Mouse (Mus musculus): ENCODE measurements around the gene Syt8. TPM values are rescaled to one million over a fixed set of nuclear protein-coding genes. Genes with fewer than 3 reads are reported as not detected.

The Syt8 gene
- polyA plus RNA-seq, 1 experiment = 0.07 TPM

- no peak for TF ChIP-seq FOSL1 (IDR thresholded peaks at IDR 0.05; ENCODE audit: insufficient read depth, low read length, poor library complexity, severe bottlenecking)
- no peak for TF ChIP-seq MYOD1 (IDR thresholded peaks at IDR 0.05; ENCODE audit: control insufficient read depth, insufficient read length, low read depth)
- no peak for TF ChIP-seq CTCF (IDR thresholded peaks at IDR 0.05; ENCODE audit: control insufficient read depth, insufficient read depth, insufficient read length)
- no peak for TF ChIP-seq CEBPB (IDR thresholded peaks at IDR 0.05; ENCODE audit: low read depth)
- no peak for TF ChIP-seq USF1 (IDR thresholded peaks at IDR 0.05; ENCODE audit: low read depth)
- H3ac ChIP-seq (ENCODE audit: control insufficient read depth, insufficient read length, low read depth) = no peak overlapping the region
- no peaks in the 10 kb centered on the region for H3K27me3 ChIP-seq (ENCODE audit: control insufficient read depth, insufficient read depth, insufficient read length)
- no peak overlapping the region for H3K4me3 ChIP-seq (ENCODE audit: insufficient read depth, poor library complexity, severe bottlenecking)
- H3K79me3 ChIP-seq (ENCODE audit: low read depth) = peaks cover 3% of the 10 kb centered on the region
- H3K79me2 ChIP-seq (ENCODE audit: control insufficient read depth, insufficient read depth) = peaks cover 2% of the 10 kb centered on the region
- peaks cover 37% of the 10 kb centered on the region for H3K36me3 ChIP-seq (ENCODE audit: control insufficient read depth, insufficient read depth)
Measured at GRCm38 (mm10) chr7:142483136-142483535, 48.5 kb downstream of the Syt8 start.

- H3K79me2 ChIP-seq (ENCODE audit: control insufficient read depth, insufficient read depth) = no peaks in the 10 kb centered on the region
Measured at GRCm38 (mm10) chr7:142484780-142485179, 50.1 kb downstream of the Syt8 start.

GRCm38 (mm10) chr7:142486751-142487162, 52.1 kb downstream of the Syt8 start:
- Histone ChIP-seq H3K79me3 (ENCODE audit: low read depth) (no peaks in the 10 kb centered on the region), H3K27me3 (ENCODE audit: control insufficient read depth, insufficient read depth, insufficient read length) (no peaks in the 10 kb centered on the region), H3ac (ENCODE audit: control insufficient read depth, insufficient read length, low read depth) (no peak overlapping the region), H3K79me2 (ENCODE audit: control insufficient read depth, insufficient read depth) (no peaks in the 10 kb centered on the region), H3K4me3 (ENCODE audit: insufficient read depth, poor library complexity, severe bottlenecking) (no peak overlapping the region), H3K36me3 (ENCODE audit: control insufficient read depth, insufficient read depth) (peaks cover 58% of the 10 kb centered on the region)
- TF ChIP-seq MYOD1 (IDR thresholded peaks at IDR 0.05; ENCODE audit: control insufficient read depth, insufficient read length, low read depth) (no peak), MAX (IDR thresholded peaks at IDR 0.05) (no peak), FOSL1 (IDR thresholded peaks at IDR 0.05; ENCODE audit: insufficient read depth, low read length, poor library complexity, severe bottlenecking) (no peak), USF1 (IDR thresholded peaks at IDR 0.05; ENCODE audit: low read depth) (no peak), CEBPB (IDR thresholded peaks at IDR 0.05; ENCODE audit: low read depth) (no peak), MYOG (IDR thresholded peaks at IDR 0.05; ENCODE audit: control insufficient read depth, extremely low read depth, insufficient read length) (no peak), CTCF (IDR thresholded peaks at IDR 0.05; ENCODE audit: control insufficient read depth, insufficient read depth, insufficient read length) (no peak)

More at GRCm38 (mm10) chr7:142484780-142485179, 50.1 kb downstream of the Syt8 start:
- H3K79me3 ChIP-seq (ENCODE audit: low read depth) = peaks cover 2% of the 10 kb centered on the region
- TF ChIP-seq USF1 (IDR thresholded peaks at IDR 0.05; ENCODE audit: low read depth) (no peak), MAX (IDR thresholded peaks at IDR 0.05) (no peak)
- H3ac ChIP-seq (ENCODE audit: control insufficient read depth, insufficient read length, low read depth) = no peak overlapping the region
- H3K27me3 ChIP-seq (ENCODE audit: control insufficient read depth, insufficient read depth, insufficient read length) = no peaks in the 10 kb centered on the region
- H3K36me3 ChIP-seq (ENCODE audit: control insufficient read depth, insufficient read depth) = peaks cover 48% of the 10 kb centered on the region
- H3K4me3 ChIP-seq (ENCODE audit: insufficient read depth, poor library complexity, severe bottlenecking) = no peak overlapping the region

GRCm38 (mm10) chr7:142487341-142487859, 52.8 kb downstream of the Syt8 start:
- H3ac ChIP-seq (ENCODE audit: control insufficient read depth, insufficient read length, low read depth) = no peak overlapping the region
- peaks cover 59% of the 10 kb centered on the region for H3K36me3 ChIP-seq (ENCODE audit: control insufficient read depth, insufficient read depth)
- no peaks in the 10 kb centered on the region for H3K79me3 ChIP-seq (ENCODE audit: low read depth)
- no peaks in the 10 kb centered on the region for H3K27me3 ChIP-seq (ENCODE audit: control insufficient read depth, insufficient read depth, insufficient read length)
- TF ChIP-seq MYOD1 (IDR thresholded peaks at IDR 0.05; ENCODE audit: control insufficient read depth, insufficient read length, low read depth) (no peak), CEBPB (IDR thresholded peaks at IDR 0.05; ENCODE audit: low read depth) (no peak), USF1 (IDR thresholded peaks at IDR 0.05; ENCODE audit: low read depth) (no peak), MAX (IDR thresholded peaks at IDR 0.05) (no peak), FOSL1 (IDR thresholded peaks at IDR 0.05; ENCODE audit: insufficient read depth, low read length, poor library complexity, severe bottlenecking) (no peak), CTCF (IDR thresholded peaks at IDR 0.05; ENCODE audit: control insufficient read depth, insufficient read depth, insufficient read length) (no peak), MYOG (IDR thresholded peaks at IDR 0.05; ENCODE audit: control insufficient read depth, extremely low read depth, insufficient read length) (no peak)
- H3K4me3 ChIP-seq (ENCODE audit: insufficient read depth, poor library complexity, severe bottlenecking) = no peak overlapping the region
- H3K79me2 ChIP-seq (ENCODE audit: control insufficient read depth, insufficient read depth) = no peaks in the 10 kb centered on the region

- no peaks in the 10 kb centered on the region for H3K79me3 ChIP-seq (ENCODE audit: low read depth)
- no peak overlapping the region for H3K4me3 ChIP-seq (ENCODE audit: insufficient read depth, poor library complexity, severe bottlenecking)
- no peak for TF ChIP-seq MAX (IDR thresholded peaks at IDR 0.05)
- H3ac ChIP-seq (ENCODE audit: control insufficient read depth, insufficient read length, low read depth) = no peak overlapping the region
- H3K27me3 ChIP-seq (ENCODE audit: control insufficient read depth, insufficient read depth, insufficient read length) = no peaks in the 10 kb centered on the region
- H3K36me3 ChIP-seq (ENCODE audit: control insufficient read depth, insufficient read depth) = peaks cover 62% of the 10 kb centered on the region
- H3K79me2 ChIP-seq (ENCODE audit: control insufficient read depth, insufficient read depth) = no peaks in the 10 kb centered on the region
Measured at GRCm38 (mm10) chr7:142488053-142488452, 53.4 kb downstream of the Syt8 start.

Other genes with a start within 250 kb of the Syt8 start
- gene Gm10153, start 244.5 kb upstream of the Syt8 start, polyA plus RNA-seq (2012; fragmentation: generic; extraction: Trizol) = not detected
- not detected for gene Krtap5-3, start 233.5 kb upstream of the Syt8 start, polyA plus RNA-seq (2012; fragmentation: generic; extraction: Trizol)
- not detected for gene Gm7579, start 223.0 kb upstream of the Syt8 start, polyA plus RNA-seq (2012; fragmentation: generic; extraction: Trizol)
- not detected for gene Krtap5-5, start 204.9 kb upstream of the Syt8 start, polyA plus RNA-seq (2012; fragmentation: generic; extraction: Trizol)
- gene Gm40460, start 193.8 kb upstream of the Syt8 start, polyA plus RNA-seq (2012; fragmentation: generic; extraction: Trizol) = not detected
- not detected for gene Gm2431, start 176.5 kb upstream of the Syt8 start, polyA plus RNA-seq (2012; fragmentation: generic; extraction: Trizol)
- gene Gm4559, start 160.5 kb upstream of the Syt8 start, polyA plus RNA-seq (2012; fragmentation: generic; extraction: Trizol) = not detected
- gene Krtap5-1, start 137.7 kb upstream of the Syt8 start, polyA plus RNA-seq (2012; fragmentation: generic; extraction: Trizol) = not detected
- gene Krtap5-4, start 131.3 kb upstream of the Syt8 start, polyA plus RNA-seq (2012; fragmentation: generic; extraction: Trizol) = 0.04 TPM
- gene Ifitm10, start 61.1 kb upstream of the Syt8 start, polyA plus RNA-seq (2012; fragmentation: generic; extraction: Trizol) = 2.0 TPM
- not detected for gene Gm49369, start 52.2 kb upstream of the Syt8 start, polyA plus RNA-seq (2012; fragmentation: generic; extraction: Trizol)
- 384 TPM for gene Ctsd, start 46.8 kb upstream of the Syt8 start, polyA plus RNA-seq (2012; fragmentation: generic; extraction: Trizol)
- 7.5 TPM for gene Tnni2, start 7.0 kb downstream of the Syt8 start, polyA plus RNA-seq (2012; fragmentation: generic; extraction: Trizol)
- 96.1 TPM for gene Lsp1, start 26.0 kb downstream of the Syt8 start, polyA plus RNA-seq (2012; fragmentation: generic; extraction: Trizol)
- 6.8 TPM for gene Tnnt3, start 64.0 kb downstream of the Syt8 start, polyA plus RNA-seq (2012; fragmentation: generic; extraction: Trizol)
- gene Mrpl23, start 97.8 kb downstream of the Syt8 start, polyA plus RNA-seq (2012; fragmentation: generic; extraction: Trizol) = 72.2 TPM
- gene Igf2, start 232.0 kb downstream of the Syt8 start, polyA plus RNA-seq (2012; fragmentation: generic; extraction: Trizol) = 5.5 TPM
- gene Gm49394, start 235.1 kb downstream of the Syt8 start, polyA plus RNA-seq (2012; fragmentation: generic; extraction: Trizol) = 0.01 TPM

Data from C2C12 (cell line).